Mouse (Mus musculus) MEL (cell line): ENCODE results near the gene Armh1.

ENCODE experiments used
- BHLHE40 ChIP-seq: IDR thresholded peaks from 2 replicates; pipeline ENCODE4 v1.6.1; 2012; ENCODE audit warnings: low read depth, mild to moderate bottlenecking, inconsistent platforms, low read length, improper control_type of control experiment, borderline replicate concordance
- CTCF ChIP-seq, 3 experiments: IDR thresholded peaks in 2 of 3; conservative IDR thresholded peaks in 1 of 3; 2 replicates each; pipeline ENCODE4 v1.5.1; 2011 to 2012; ENCODE audit warnings: low read length in 3 of 3, low read depth in 2 of 3, mild to moderate bottlenecking in 2 of 3, improper control_type of control experiment in 1 of 3, inconsistent platforms in 1 of 3, mixed read lengths in 1 of 3, moderate library complexity in 1 of 3; ENCODE audit not compliant: control insufficient read depth in 1 of 3, insufficient read depth in 1 of 3, poor library complexity in 1 of 3, severe bottlenecking in 1 of 3
- ELF1 ChIP-seq: IDR thresholded peaks from 2 replicates; pipeline ENCODE4 v1.6.1; 2014; ENCODE audit warnings: low read depth, mild to moderate bottlenecking, inconsistent platforms, low read length, improper control_type of control experiment, moderate library complexity
- EP300 ChIP-seq, 2 experiments: IDR thresholded peaks; 2 replicates each; pipeline ENCODE4 v1.6.1; 2011; ENCODE audit warnings: improper control_type of control experiment in 2 of 2, low read length in 2 of 2, low read depth in 1 of 2, mild to moderate bottlenecking in 1 of 2
- GATA1 ChIP-seq: IDR thresholded peaks from 2 replicates; pipeline ENCODE4 v1.6.1; 2011; ENCODE audit warnings: low read depth, low read length, improper control_type of control experiment
- MAFK ChIP-seq: IDR thresholded peaks from 2 replicates; pipeline ENCODE4 v1.6.1; 2011; ENCODE audit warnings: low read depth, mild to moderate bottlenecking, low read length, improper control_type of control experiment, borderline replicate concordance
- MYC ChIP-seq: IDR thresholded peaks from 2 replicates; pipeline ENCODE4 v1.6.1; 2011; ENCODE audit warnings: low read depth, mild to moderate bottlenecking, low read length, improper control_type of control experiment, moderate library complexity
- NELFE ChIP-seq: IDR thresholded peaks from 2 replicates; pipeline ENCODE4 v1.6.1; 2011; ENCODE audit warnings: low read depth, low read length, improper control_type of control experiment
- POLR2A ChIP-seq, 2 experiments: IDR thresholded peaks; 2 replicates each; pipeline ENCODE4 v1.6.1; 2011 to 2012; ENCODE audit warnings: low read length in 2 of 2, mild to moderate bottlenecking in 2 of 2, control low read depth in 1 of 2, improper control_type of control experiment in 1 of 2, low read depth in 1 of 2, moderate library complexity in 1 of 2; ENCODE audit not compliant: control insufficient read depth in 1 of 2, insufficient read depth in 1 of 2, poor library complexity in 1 of 2
- POLR2AphosphoS2 ChIP-seq: IDR thresholded peaks from 2 replicates; pipeline ENCODE4 v1.6.1; 2011; ENCODE audit warnings: low read length, improper control_type of control experiment
- TBP ChIP-seq: IDR thresholded peaks from 2 replicates; pipeline ENCODE4 v1.8.0; 2011; ENCODE audit warnings: low read depth, low read length, improper control_type of control experiment

GRCm38 (mm10) chr4:117296849-117297593, 45.1 kb upstream of the Armh1 start:
- TF ChIP-seq MAFK (no peak), MYC (no peak), CTCF (IDR thresholded peaks at IDR 0.05 in 2 of 3, conservative IDR thresholded peaks at IDR 0.05 in 1 of 3; ENCODE audit: control insufficient read depth in 1 of 3, insufficient read depth in 1 of 3, low read depth in 2 of 3, low read length in 3 of 3, poor library complexity in 1 of 3, severe bottlenecking in 1 of 3) (no peak), GATA1 (no peak), POLR2A (IDR thresholded peaks at IDR 0.05; ENCODE audit: control insufficient read depth in 1 of 2, insufficient read depth in 1 of 2, low read depth in 1 of 2, low read length in 2 of 2, poor library complexity in 1 of 2) (no peak), EP300 (IDR thresholded peaks at IDR 0.05; ENCODE audit: low read depth in 1 of 2, low read length in 2 of 2) (no peak), TBP (no peak), POLR2AphosphoS2 (no peak), ELF1 (no peak), NELFE (no peak), BHLHE40 (no peak)
